Mouse (Mus musculus) kidney, adult 8-10 months (tissue): ENCODE data around the gene Rundc1.
A peak's percentile ranks its signal among the peaks of the same experiment; 100 is the strongest.
"Not testable (repeated sequence)": the region's sequence is repeated elsewhere in the genome, so short reads cannot be mapped to it uniquely, and the experiment has no call there.

ENCODE experiments used
- DNase-seq, 2 experiments: peaks; one replicate each; pipeline ENCODE4 v3.0.0; 2022

Gene Rundc1

DNA sequence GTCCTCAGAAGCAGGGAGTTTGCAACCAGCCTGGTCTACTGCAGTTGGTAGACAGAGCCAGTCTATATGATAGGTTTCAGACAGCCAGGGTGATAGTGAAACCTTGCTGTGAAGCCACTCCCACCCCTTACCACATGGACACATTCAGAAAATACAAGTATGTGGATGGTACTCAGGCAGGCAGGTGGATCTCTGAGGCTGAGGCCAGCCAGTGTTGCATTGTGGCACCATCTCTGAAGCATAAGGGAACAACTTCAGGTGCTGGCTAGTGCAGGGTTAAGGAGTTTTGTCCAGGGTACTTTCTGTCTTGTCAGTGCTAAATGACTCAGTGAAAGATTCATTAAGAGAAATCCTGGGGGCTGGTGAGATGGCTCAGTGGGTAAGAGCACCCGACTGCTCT, 21.4 kb downstream of the Rundc1 start:
- no peak for DNase-seq

DNA sequence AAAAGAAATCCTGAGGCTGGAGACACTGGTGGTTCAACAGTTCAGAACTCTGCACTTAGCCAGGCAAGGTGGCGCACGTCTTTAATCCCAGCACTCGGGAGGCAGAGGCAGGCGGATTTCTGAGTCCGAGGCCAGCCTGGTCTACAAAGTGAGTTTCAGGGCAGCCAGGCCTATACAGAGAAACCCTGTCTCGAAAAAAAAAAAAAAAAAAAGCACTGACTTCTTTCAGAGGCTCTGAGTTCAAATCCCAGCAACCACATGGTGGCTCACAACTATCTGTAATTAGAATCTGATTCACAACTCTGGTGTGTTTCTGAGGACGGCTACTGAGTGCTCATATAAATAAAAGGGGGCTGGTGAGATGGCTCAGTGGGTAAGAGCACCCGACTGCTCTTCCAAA, 22.0 kb downstream of the Rundc1 start:
- DNase-seq = not testable (repeated sequence)

DNA sequence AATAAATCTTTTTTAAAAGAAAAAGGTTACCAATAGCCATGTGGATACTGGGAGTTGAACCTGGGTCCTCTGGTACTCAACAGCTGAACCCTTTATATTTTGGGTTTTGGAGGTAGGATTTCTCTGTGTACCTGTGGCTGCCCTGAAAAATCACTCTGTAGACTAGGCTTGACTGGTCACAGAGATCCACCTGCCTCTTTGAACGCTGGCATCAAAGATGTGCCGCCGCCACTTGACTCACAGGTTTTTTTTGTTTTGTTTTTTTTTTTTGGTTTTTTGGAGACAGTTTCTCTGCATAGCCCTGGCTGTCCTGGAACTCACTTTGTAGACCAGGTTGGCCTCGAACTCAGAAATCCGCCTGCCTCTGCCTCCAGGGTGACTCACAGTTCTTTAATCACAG, 22.9 kb downstream of the Rundc1 start:
- DNase-seq = no peak

DNA sequence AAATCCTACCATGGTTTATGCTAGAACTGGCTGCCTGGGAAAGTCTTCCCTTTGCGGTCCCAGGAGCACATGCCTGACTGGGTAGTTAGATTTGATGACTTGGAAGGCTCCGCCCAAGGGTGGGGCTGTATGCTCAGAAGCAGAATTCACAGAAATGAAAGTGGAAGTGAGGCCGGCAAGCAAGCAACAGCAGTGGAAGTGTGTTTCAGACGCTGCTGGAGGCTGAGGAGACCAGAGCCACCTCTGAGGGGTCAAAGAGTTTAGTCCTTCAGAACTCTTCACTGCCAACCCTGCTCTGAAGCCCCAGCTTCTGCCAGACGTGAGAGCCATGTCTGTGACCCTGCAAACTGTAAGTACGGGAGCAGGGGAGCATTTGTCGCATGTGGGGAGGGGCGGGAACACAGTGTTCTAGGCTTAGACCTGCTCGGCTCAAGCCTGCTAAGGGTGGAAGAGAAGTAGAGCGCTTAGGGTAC, 23.4 kb downstream of the Rundc1 start, which contains the start of gene Ifi35:
Gene Ifi35 (plus strand): TSS at position 134 of the 473 bp plus-strand sequence.
- peak; percentile 85 to 87 for DNase-seq

DNA sequence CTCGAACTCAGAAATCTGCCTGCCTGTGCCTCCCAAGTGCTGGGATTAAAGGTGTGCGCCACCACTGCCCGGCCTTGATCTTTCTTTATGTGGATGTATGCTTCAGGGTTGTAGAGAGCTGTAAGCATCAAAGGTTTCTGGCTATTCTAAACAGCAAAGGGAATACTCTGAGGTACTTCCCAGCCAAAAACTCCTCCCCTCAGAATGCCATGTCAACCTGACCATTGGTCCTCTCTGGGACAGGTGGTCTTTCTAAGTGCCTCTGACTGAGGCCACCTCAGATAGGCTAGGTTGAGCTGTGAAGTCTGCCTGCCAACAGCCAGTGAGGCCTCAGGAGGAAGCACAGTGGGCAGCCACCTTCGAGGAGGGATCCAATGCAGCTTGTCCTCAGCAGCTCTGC, 24.0 kb downstream of the Rundc1 start:
- no peak for DNase-seq

DNA sequence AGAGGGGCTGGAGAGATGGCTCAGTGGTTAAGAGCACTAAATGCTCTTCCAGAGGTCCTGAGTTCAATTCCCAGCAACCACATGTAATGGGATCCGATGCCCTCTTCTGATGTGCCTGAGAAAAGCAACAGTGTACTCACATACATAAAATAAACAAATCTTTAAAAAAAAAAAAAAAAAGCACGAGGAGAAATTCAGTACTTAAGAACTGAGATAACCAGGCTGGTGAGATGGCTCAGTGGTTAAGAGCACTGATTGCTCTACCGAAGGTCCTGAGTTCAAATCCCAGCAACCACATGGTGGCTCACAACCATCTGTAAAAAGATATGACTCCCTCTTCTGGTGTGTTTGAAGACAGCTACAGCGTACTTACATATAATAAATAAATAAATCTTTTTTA, 24.7 kb downstream of the Rundc1 start:
- DNase-seq = not testable (repeated sequence)

DNA sequence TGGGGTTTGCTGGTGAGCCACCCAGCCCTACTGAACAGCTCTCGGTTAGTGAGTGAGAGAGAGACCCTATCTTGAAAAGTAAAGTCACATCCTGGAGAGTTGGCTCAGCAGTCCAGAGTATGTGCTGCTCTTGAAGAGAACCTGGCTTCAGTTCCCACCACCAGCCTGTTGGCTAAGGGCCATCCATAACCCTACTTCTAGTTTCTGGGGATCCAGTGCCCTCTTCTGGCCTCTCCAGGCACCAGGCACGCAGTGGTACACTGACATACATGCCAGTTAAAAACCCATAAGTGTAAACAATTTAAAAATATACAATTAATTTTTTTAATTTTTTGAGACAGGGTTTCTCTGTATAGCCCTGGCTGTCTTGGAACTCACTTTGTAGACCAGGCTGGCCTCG, 25.5 kb downstream of the Rundc1 start:
- DNase-seq = no peak

DNA sequence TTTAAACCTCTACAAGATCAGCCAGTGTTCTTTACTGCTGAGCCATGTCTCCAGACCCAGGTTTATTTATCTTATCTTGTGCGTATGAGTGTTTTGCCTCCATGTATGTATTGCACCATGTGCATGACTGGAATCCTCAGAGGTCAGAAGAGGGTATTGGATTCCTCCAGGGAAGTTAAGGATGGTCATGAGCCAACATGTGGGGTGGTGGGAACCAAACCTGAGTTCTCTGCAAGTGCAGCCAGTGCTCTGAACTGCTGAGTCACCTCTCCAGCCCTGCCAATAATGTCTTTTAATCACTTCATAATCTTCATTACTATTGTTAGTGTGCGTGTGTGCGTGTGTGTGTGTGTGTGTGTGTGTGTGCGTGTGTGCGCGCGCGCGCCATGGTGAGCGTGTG, 26.7 kb downstream of the Rundc1 start:
- no peak for DNase-seq

DNA sequence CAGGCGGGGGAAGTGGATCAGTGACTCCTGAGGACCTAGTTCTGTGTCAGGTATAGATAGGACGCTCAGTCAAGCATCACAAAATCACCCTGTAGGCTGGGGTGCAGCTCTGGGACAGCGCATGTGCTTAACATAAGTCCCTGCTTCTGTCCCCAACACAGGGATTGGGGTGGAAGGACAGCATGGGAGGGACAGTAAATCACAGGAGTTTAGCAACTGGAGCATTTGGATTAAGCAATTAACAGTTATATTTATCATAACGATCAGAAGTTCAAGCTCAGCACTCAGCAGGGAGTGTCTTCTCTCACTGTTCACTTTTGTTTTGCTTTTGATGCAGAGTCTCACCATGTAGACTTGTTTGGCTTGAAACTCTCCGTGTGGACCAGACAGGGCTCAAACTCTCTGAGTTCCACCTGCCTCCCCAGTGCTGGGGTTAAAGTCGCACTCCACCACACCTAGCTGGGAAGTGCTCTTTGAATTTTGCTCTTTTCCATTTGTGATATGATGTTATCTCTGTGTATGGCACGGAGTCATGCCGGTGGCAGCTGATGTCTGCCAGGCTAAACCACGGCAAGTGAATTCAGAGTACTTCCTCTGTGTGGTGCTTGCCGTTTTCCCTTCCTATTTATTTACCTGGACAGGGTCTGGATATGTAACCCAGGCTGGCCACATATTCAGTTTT, 27.3 kb downstream of the Rundc1 start:
- DNase-seq = no peak

DNA sequence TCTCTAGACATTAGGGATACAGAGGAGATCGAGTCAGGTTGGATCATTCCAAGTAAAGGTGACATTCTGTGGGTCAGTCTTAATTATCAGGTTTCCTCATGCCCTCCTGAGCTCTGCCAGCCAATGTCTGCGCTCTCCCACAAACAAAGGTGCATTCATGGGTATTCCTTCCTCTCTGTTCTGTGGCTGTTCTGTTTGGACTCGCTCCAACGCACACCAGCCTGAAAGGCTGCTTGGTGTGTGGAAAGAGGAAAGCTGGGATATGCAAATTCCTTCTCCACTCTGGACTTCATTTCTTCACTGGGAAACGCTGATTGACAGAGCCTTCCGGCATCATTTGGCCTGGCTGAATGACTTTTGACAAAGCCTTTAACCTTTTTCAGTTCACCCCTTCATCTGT, 29.8 kb downstream of the Rundc1 start:
- no peak for DNase-seq

DNA sequence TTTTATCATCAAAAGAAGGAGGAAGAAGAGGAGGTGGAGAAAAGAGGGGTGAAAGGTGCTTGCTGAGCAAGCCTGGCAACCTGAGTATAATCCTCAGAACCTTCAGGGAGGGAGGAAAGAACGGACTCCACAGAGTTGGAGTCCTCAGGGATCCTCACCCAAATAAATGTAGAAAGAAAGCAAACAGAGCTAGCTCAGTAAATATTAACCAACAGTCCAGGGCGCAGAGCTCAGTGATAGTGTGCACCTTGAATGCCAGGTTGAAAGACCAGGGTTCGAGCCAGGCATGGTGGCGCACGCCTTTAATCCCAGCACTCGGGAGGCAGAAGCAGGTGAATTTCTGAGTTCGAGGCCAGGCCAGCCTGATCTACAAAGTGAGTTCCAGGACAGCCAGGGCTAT, 30.7 kb downstream of the Rundc1 start:
- DNase-seq = no peak

DNA sequence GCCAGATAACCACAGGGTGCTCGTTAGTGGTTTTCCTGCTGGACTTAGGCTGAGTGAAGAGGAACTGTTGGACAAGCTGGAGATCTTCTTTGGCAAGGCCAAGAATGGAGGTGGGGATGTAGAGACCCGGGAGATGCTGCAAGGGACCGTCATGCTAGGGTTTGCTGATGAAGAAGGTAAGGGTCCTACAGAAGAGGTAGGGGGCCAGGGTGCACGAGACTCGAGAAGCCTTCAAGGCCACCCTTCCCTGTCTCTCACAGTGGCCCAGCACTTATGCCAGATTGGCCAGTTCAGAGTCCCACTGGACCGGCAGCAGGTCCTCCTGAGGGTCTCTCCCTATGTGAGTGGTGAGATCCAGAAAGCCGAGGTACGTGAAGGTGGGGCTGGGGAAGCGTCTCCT, 32.7 kb downstream of the Rundc1 start:
- DNase-seq = no peak

DNA sequence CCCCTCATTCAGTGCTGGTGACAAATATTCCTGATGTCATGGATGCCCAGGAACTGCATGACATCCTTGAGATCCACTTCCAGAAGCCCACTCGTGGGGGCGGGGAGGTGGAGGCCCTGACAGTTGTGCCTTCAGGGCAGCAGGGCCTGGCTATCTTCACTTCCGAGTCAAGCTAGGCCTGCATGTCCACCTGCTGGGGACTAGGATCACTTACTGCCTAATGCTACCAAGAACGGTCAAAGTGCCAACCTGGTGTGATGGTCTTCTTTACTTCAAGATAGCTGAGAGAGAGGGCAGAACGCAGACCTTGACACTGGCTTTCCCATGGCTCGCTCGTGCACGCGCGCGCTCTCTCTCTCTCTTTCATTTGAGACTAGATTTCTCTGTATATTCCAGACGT, 33.3 kb downstream of the Rundc1 start:
- no peak for DNase-seq

DNA sequence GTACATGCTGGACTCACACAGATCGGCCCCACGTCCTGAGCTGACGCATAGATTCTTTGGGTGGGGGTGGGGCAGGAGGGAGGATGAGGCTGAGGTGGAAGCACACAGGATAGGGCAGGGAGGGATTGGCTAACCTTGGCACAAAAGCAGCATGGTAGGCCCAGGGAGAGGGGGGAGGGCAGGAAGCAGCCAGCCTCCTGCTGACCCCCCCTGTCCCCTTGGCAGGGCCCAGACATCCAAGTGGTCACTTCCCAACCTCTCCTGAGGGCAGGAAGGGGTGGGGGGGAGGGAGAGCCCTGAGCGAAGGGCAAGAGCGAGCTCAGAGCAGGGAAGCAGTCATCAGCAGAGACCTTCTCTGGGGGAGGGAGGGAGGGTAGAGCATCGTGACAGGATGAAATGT, 34.8 kb downstream of the Rundc1 start:
- no peak for DNase-seq

DNA sequence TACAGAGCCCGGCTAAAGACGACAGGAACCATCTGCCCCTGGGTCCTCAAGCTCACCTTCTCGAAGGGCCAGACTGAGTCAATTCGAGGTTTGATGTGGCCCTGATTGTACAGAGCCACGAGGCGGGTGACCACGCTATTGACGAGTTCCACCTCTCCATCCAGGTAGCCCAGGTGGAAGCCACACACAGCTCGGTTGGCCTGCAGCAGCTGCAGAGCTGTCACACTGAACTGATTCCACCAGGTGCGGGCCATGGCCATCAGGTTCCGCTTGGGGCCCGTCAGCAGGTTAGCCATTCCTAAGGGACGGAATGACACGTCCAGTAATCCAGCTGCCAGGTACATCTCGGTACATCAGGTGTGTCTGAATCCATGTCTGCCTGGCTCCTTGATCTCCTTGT, 35.4 kb downstream of the Rundc1 start:
- no peak for DNase-seq

DNA sequence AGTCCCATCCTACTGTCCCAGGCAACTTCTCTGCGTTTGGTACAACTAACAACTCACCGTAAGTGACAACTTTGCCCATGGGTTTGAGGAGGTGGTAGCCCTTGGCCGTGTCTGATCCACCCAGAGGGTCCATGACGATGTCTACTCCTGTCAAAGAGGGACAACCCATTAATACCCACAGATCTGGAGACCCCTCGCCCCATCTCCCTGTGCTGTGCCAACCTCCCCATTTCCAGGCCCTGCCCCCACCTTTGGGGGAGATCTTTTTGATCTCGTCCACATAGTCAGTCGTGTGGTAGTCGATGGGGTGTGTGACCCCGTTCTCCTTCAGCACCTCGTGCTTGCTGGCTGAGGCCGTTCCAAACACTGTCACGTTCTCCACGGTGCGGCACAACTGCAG, 37.3 kb downstream of the Rundc1 start:
- no peak for DNase-seq

DNA sequence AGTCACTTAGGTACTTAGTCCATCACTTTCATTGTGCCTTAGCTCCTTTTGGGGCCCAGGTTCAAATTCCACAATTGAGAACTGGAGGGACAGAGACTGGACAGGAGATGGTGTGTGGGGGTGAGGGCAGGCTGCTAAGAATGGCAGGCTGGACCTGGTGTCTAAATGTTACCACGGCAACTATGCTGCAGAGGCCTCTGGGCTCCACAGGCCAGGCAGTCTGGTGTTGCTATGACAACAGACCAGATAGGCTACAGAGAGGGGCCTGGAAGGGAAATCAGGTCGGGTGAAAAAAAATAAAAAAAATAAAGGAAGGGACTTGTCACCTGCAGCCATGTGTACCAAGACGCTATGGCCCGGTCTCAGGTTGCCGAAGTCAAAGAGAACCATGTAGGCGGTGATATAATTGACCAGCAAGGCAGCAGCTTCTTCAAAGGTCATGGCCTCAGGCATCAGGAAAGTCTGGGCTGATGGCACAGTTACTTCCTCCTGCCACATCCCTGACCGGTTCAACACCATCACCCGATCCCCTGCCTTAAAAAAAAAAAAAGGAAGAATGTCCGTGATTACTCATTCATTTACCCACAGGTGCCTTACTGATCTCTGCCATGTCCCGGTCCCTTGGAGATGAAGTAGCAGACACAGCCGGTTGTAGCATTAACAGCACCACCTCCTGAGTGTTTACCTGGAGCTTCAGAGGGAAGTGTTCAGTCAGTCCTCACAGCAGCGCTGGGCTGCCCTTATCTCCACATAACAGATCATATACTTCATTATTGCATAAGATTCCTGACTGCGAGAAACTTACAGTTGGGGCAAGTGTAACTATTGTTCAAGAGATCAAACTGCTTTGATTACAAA, 37.9 kb downstream of the Rundc1 start:
- DNase-seq = no peak

DNA sequence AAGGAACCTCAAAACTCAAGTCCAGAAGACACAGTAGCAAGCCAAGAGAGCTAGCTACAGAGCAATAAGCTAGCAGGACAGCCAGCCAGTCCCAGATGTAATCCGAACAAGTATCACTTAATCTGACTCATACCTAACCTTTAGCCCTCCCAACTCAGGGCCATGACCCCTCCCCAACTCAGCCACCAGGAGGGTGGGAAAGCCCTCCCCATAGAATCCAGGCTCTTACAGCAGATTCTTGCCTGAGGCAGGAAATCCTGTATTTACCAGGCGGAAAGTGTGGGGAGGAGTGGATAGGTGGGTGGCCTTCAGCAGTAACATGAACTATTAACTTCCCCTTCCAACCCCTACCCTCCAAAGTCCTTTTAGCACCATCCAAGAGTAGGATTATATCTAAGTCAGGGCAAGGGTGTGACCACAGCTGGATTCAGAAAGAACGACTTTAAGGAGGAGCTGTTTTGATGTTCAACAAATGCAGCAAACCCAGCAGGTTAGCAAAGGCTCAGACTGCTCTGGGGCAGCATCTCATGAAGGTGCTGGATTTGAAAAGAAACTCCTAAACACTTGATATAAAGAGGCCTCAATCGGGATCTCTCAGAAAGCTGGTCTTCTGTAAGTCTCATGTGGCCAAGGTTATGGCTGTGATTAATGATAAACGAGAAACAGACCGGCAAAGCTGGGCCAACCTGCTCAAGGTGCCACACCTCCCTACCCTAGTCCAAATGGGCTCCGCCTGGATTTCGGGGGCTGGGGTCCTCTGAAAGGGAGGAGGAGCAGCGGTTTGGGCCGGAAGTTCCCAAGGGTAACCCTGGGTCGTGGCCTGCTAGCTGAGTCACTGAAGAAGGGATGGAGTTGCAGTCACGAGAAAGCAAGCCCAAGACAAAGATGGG, 39.6 kb downstream of the Rundc1 start, which contains the start of gene Rnd2:
Gene Rnd2 (plus strand): TSS at position 789 of the 890 bp plus-strand sequence.
- peak; percentile 35 to 52 for DNase-seq

DNA sequence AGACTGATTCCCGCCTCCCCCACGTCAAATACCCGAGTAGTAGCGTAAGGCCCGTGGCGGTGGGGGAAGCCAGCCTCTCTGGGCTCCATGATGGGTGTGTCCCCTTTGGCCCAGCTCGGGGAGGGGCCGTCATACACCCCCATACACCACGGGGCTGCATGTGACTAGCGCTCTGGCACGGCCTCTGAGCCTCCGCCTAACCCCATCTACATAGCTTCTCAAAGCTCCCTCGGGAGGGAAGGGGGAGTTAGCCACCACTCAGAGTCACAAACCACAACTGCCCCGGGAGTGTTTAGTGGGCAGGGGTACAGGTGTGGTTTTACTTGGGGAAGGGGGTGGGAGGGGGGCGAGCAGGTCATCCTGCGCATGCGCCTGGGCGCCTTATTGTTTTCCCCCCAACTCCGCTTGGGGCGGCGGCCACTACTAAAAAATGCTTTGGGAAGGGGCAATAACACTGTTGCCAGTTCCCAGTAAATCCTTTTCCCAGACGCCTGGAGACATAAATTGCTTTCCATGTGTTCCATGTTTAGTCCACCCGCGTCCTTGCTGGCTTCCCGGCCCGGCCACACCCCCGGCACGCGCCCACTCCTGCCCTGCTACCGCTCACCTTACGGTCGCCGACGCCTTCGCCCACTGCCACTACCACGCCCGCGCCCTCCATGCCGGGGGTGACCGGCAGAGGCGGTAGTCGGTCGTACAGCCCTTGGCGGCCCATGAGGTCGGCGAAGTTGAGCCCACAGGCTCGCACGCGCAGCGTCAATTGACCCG, 40.4 kb downstream of the Rundc1 start:
- DNase-seq = peak; percentile 35 to 63

DNA sequence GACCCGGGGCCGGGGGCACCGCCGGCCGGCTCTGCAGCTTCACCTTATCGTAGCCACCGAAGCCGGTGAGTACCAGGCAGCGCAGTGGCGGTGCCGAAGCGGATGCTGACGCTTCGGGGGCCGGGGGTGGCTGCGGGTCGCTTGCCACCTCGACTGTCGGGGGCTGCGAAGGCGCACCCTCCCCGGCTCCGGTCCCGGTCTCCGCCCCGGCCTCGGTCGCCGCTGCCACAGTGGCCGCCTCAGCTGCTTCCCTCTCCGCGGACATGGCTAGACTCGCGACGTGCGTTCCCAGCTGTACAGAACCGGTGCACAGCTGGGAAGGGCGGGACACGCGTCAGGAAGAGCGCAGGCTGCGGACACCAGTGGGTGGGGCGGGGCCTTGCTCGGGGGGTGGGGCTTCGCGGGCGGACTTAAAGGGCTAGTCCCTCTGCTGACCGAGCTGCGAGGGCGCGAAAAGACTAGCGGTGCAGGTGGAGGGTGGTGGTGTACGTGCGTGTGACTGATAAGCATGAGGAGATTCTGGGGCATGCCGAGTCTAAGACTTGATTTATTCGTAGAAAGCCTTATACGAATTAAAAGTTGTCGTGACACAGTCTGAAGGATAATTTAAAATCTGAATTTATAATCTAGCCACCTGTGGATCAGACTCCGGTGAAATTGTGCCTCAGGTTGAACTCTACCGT, 41.1 kb downstream of the Rundc1 start, which contains the start of gene Vat1:
Gene Vat1 (minus strand): TSS at position 362 of the 683 bp plus-strand sequence.
- peak; percentile 55 to 60 for DNase-seq

DNA sequence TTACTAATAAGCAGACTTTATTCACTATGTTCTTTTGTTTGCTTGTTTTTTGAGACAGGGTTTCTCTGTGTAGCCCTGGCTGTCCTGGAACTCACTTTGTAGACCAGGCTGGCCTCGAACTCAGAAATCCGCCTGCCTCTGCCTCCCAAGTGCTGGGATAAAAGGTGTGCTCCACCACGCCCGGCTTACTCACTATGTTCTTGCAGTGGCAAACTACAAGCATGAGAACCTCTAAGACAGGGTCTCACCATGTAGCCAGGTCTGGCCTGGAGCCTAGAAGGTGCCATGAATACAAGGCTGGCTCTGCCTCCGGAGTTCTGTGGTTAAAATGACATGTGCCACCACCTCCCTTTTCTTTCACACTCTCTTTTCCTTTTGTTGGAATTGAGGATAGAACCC, 41.7 kb downstream of the Rundc1 start:
- DNase-seq = not testable (repeated sequence)
